Mouse (Mus musculus): ENCODE data around the gene Fancb. TPM values are rescaled to one million over a fixed set of nuclear protein-coding genes. Genes with fewer than 3 reads are reported as not detected.

The Fancb gene
- total RNA-seq (2021) = 1 to 10 TPM in 1 of 2 experiments, under 1 TPM in 1; 0.62 to 1.0 TPM
- long read RNA-seq, experiment 1, partial matches to known transcripts = 0 of 3 reads
- long read RNA-seq, experiment 1, other reads (novel, unspliced or antisense) = 1 of 3 reads
- long read RNA-seq, experiment 2, partial matches to known transcripts = 0 of 1 reads
- long read RNA-seq, experiment 2, other reads (novel, unspliced or antisense) = 1 of 1 reads

DNA sequence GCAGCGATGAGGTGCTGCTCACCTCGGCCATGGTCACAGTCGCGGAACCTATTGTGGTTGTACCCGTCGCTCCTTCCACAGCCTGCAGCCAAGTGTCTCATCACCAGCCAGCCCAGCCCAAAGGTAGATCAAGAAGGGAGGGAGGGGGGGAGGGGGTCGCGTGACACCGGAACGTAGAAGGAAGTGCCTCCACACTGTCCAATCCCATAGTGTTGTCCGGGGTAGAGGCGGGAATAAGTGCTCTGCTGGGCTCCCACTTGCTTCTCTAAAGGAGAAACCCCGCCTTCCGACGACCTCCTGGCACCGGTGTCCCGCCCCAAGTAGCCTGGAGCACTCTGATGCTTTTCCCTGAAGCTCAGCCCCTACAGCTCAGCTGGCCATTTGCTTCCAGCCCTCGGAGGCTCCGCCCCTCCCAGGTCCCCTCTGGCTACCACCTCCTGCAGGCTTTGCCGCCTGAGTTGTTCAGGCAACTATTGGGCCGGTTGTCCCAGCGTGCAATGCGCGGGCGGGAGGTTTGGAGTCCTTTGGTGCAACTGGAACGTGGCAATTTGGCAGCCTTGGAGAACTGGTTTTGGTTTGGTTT lies at the start of gene Fancb, which contains the start of gene Mospd2:
Gene Fancb, plus strand, starts transcription at position 400 of the 583 bp plus-strand sequence.
Gene Mospd2, minus strand, starts transcription at position 183 of the 583 bp plus-strand sequence.
- peak; percentile 79 to 83 for DNase-seq
- intact Hi-C loops (cut with DNase I) = no loop called here

DNA sequence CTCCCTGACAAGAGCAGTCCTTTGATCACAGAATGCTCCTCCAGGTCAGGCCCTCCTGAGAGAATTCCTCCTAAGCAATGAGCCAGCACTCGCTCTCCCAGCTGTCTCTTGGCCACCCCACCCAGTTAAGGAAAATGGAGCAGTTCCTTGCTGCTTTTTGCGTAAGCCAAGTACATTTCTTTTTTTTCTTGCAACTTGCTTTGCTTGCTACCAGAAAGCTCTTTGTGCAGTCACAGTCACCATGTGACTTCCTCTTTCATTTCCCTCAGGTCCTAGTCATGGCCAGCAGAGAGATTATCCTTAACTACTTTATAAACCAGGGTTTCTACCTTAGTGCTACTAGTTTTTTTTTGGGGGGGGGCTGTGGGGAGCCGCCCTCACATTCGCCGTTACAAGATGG lies 38.9 kb upstream of the Fancb start:
- peak in 1 of 2 experiments; percentile 2 for DNase-seq

DNA sequence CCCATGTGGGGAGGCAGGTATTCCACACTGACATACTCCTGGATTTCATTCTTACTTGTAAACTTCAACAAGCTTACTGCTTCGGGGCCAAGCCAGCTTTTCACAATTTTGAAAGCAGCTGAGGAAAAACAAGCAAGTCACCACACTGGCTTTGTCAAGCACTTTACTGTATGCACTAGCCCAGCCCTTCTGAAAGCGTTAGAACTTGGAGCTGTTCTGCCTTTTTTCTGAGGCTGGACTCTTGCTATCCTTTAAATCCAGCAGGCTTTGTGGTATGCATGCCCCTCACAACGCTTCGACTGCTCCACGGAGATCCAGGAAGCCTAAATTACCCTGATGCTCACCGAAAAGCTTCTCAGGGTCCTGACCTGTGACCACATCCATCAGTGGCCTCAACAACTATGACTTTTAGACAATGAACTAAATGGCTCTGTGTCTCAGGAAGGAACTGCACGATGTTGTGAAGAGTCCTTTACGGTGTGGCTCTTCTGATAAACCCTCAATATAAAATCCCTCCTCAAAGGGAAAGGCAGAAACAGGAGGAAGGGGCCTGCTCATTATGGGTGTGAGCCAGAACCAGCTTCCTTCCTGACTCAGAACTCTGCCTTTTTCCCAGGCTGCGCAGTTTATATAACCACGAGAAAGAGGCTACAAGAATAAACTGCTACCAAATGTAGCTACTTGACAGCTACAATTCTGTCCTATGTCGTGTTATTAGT lies 28.4 kb upstream of the Fancb start:
- intact Hi-C loops (cut with DNase I) = no loop called here
- no peak for DNase-seq

More for the DNA sequence above, 38.9 kb upstream of the Fancb start:
- intact Hi-C loops (cut with DNase I) = no loop called here

DNA sequence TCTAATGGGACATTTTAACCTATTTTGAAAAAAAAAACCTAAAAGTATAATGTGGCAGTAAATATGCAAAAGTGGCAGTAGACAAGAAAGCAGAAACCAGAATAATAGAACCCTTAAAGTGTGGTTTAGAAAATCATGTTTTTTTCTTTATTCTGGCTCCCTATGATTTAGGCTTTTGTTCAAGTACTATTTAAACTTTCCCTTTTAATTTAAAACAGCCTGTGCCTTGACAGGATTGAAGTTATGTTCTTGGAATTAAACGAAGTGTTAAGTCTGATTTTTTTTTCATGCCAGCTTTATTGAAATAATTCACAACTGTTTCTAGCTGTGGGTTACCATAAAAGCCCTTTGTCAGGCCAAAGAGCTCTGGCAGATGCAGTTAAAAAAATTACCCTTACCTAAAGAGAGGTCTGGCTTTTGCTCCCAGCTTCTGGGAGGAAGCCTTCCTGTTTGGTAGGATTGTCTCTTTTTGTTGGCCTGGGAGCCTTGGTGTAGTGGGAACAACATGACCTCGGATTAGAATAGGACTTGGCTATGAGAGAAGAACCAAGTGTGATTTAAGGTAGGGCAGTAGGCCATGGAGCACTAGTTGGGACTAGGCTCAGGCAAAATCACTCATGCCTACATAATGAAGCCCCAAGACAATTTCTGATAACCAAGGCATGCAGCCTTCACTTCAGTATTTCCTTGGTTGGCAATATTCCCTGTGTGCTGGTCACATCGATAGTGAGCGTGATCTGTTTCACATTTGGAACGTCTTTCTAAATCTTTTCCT lies 27.6 kb upstream of the Fancb start:
- no peak for DNase-seq
- intact Hi-C loops (cut with DNase I) = no loop called here

DNA sequence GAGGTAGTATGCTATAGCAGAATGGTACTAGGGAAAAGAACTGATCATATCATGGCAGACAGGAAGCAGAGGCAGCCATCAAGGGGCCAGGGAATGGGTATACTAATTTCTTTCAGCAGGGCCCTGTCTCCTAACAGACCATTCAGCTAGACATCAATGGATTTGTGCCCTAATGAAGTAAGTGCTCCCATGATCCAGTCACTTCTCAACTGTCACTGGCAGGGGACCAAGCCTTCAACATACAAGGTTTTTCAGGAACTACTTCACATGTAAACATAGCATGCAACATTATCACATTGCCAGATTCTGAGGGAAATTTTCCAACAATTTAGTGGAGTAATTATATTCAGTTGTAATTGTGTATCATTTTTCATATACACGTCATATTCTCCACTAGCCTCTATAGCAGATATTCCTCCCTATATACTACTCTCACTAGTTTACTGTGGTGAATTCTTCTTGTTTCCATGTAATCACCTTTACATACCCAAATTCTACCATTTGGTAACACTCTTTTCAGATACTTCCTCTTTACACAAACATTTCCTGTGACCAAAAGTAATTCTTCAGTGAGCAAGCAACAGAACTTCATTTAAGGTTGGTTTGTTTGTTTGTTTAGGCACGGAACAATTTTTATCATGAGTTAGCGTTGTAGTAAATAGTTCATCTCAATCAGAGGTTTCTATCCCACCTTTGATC lies 14.5 kb upstream of the Fancb start:
- no peak for DNase-seq
- intact Hi-C loops (cut with DNase I) = no loop called here

DNA sequence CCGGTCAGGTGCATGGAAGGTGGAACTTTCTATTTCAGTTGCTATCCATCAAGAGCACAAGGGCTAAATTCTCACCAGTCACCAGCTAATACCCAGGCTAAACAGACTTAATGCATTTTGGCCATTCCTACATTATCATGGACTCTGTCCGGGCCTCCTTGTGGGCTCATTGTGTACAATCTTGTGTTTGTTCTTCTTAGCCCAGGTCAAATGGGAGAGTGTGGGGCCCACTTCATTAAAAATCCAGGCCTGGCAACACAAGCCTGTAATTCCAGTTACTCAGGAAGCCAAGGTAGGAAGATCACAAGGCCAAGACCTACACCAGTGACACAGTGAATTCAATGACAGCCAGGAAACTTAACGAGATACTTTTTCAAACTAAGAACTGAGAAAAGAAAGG lies 9.2 kb upstream of the Fancb start:
- intact Hi-C loops (cut with DNase I) = no loop called here

DNA sequence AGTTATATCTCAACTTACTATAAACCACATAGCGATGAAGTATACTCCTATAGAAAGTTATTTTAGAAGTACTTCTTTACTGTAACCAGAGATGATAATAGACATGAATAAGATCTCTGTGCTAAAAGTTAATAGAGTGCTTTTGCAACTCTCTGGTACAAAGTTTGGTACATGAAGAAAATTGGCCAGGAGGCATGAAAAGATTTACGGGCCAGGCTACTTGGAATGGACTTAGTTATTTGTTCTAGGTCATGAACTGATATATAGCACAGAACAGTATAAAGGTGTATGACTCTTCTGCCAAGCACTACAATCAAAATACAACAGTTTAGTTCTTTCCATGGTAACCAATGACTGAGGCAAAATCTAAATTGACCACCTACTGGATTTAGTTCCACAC lies 1.5 kb upstream of the Fancb start:
- no peak for DNase-seq
- intact Hi-C loops (cut with DNase I) = no loop called here

More for the DNA sequence above, 9.2 kb upstream of the Fancb start:
- no peak for DNase-seq

DNA sequence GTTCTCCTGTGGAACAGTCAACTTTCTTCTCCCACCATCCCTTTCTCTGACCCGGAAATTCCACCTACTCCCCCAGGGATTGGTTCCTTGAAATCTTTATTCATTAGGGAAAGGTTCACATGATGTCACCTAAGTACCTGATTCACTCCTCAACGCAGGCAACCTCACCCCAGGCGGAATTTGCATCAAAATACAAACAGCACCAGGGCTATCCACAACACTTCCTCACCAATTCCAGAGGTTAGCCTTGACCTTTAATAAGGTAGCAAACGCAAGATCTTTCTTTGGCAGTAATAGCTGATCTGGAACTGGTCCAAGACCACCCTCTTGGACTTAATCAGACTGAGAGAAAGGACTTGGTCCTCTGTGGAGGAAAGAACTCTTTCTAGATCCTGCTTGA lies 22.7 kb downstream of the Fancb start:
- DNase-seq = peak in 1 of 2 experiments; percentile 21
- intact Hi-C loops (cut with DNase I) = no loop called here

DNA sequence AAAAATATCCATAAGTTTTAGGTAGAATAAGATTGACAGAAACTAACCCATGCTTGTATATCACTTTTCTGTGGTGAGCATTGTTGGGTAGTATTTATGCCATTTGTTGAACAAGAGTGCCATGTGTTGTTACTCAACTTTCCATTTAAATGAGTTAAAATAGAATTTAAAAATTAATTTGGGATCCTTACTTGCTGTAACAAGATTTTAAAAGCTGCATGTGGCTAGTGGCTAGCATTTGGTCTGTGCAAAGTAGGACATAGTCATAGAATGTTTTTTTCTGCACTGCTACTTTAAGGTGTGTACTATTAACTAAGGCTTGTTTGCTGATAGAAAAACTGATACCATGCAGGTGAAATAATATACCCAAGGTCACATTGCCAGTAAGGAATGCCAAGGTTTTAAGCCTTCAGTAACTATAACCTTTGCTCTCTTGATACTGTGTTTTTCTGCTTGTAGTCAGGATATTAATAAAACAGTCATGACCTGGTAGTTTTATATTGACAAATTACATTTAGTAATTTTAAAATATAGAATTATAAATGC lies 24.5 kb downstream of the Fancb start, which contains the start of gene Gm17604:
Gene Gm17604, minus strand, starts transcription at position 51 of the 546 bp plus-strand sequence.
- intact Hi-C loops (cut with DNase I) = no loop called here
- no peak for DNase-seq

Other genes starting within 250 kb of the Fancb start
- gene Mospd2, start 217 bp upstream of the Fancb start, total RNA-seq (2021) = 10 to 100 TPM; 15.0 to 15.4 TPM
- gene Gm17604, start 24.2 kb downstream of the Fancb start, total RNA-seq (2021) = not detected

Data from heart, postnatal 14 days (tissue).